Mouse (Mus musculus): ENCODE measurements around the gene Slc33a1.

DNA sequence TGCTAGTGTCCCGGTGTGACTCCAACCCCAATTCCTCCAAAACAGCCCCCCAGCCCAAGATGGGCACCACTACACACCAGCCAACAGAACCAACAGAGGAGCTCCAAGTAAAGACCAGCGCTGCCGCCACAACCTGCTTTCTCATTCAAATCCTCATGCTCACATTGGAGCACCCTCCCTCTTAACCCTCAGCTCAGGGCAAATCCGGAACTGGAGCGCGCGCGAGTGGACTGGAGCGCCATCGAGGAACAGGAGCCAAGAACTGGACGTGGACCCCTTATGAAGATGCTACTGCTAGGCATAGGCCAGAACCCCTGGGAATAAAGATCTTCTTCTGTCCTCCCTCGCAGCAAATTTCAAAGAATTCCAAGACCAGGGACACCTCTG is 65.3 kb downstream of the Slc33a1 start, which contains the start of gene Plch1:
- no peak for TF ChIP-seq CTCF (conservative IDR thresholded peaks at IDR 0.05; ENCODE audit: low read length)
- no peak for TF ChIP-seq POU5F1 (IDR thresholded peaks at IDR 0.05; ENCODE audit: borderline replicate concordance, low read length)
- TF ChIP-seq NANOG (IDR thresholded peaks at IDR 0.05; ENCODE audit: borderline replicate concordance, low read length), result no peak
